Mouse (Mus musculus): Measurements from ENCODE around the gene Rap1gap.
A peak's percentile ranks its signal among the peaks of the same experiment; 100 is the strongest.

The Rap1gap gene

DNA sequence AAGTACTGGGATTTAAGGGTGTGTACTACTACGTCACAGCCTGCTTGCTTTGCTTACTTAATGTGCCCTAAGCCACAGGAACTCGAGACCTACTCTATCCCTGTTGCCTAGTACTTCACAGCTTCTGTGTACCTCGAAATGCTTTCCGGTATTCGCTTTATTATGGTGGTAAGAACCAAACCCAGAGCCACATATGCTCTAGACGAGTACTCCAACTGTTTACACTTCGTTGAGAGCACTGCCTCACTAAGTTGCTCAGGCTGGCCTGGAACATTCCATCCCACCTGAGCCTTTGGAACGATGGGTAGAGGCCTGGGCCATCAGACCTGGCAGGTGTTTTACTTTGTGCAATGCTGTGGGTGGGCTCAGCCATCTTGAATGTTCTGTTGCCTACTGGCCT, 30.8 kb downstream of the Rap1gap start:
- no peak for DNase-seq

GRCm38 (mm10) chr4:137695900-137696299, 31.4 kb downstream of the Rap1gap start:
- peak; percentile 37 for DNase-seq

GRCm38 (mm10) chr4:137697156-137697885, 32.8 kb downstream of the Rap1gap start:
- DNase-seq, result peak; percentile 32

DNA sequence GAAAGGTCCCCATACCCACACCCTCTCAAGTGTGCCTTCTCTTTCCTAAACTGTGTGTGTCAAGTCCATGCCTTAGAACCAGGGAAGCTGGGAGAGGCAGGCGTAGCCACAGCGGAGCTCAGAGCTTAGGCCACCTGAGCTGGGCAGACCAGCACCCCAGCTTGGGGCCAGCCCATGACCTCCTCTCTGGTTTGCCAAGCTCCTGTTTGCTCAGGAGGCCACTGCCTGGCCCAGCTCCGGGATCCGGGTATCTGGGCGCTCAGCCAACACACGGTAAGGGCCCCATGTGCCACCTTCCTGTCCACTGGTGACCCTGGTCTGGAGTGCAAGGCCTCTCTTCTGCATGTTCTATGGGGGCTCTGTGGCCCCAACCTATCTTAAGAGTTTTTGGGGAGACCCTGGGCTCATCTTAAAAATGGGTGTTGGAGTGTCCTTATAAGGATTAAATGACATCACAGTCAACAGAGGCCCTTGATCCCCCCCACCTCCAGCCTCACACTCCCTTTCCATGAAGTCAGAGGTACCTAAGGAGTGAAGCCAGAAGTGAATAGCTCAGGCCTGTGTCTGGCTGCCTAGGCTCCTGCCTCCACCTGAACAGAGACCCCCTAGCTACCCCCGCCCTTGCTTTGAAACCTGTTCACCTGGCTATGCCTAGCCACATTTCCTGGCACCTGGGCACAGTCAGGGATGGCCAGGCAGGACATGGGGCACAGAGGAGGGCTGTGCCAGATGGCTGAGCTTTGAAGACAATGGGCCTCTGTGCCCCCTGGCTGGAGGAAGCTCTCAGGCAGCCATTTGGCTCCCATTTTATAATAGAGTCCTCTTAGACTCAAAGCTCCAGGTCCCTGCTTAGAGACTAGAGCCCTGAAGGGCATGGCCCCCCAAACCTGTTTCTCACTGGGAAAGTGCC, 33.8 kb downstream of the Rap1gap start:
- peak; percentile 67 for DNase-seq

- DNase-seq, result no peak
Measured at GRCm38 (mm10) chr4:137699264-137700211, 35.0 kb downstream of the Rap1gap start.

GRCm38 (mm10) chr4:137700960-137701359, 36.4 kb downstream of the Rap1gap start:
- DNase-seq, result no peak

- no peak for DNase-seq
Measured at GRCm38 (mm10) chr4:137703077-137703476, 38.6 kb downstream of the Rap1gap start.

DNA sequence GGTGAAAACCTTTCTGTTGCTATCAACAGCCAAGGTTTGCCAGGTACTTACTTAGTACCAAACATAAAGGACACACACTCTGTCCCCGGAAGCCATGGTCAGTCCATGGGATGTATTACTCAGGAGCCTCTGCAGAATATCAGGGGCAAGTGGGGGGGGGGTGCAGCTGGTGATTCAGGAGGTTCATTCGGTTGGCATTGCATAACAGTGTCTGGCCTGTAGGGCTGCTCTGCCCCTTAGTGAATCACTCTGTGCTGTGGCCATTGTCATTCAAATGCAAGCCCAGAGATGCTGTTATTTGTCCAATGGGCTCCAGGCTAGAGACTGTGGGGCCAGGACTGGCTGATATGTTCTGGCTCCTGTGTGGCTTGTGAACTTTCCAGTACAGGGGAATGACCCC, 40.0 kb downstream of the Rap1gap start:
- DNase-seq, result no peak

DNA sequence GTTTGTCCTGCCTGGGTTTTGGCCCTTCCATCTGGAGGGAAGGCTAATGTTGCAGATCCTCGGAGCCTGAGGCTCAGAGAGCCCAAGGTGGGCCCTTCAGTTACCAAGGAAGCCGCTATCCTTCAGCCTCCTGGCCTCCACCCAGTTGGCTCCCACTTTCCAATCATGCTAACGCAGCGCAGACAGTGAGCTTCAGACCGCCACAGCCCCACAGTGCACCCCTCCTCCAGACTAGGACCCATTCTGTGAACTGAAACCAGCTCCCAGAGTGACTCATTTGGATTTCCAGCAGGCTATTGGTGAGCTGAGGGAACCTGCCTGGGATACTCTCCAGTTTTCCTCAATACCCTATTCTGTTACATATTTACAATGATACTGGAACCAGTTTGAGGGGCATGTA, 40.9 kb downstream of the Rap1gap start:
- DNase-seq, result no peak

DNA sequence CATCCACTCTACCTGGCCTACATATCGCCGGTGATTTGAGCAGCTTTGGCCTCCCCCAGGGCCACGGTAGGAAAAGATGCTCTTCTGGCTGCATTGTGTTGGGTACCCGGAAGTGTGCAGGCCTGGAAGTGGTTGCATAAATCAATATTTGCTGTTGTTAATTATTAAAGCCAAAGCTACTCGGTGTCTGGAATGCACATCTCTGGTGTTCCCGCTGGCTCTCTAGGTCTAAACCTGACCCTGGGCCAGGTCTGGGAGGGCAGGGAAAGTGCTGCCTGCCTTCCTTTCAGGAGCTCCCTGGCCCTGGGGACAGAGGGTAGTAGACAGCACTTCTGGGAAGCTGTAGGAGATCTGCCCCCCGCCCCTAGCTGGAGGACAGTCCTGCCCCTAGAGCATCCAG, 42.0 kb downstream of the Rap1gap start:
- peak; percentile 48 for DNase-seq

DNA sequence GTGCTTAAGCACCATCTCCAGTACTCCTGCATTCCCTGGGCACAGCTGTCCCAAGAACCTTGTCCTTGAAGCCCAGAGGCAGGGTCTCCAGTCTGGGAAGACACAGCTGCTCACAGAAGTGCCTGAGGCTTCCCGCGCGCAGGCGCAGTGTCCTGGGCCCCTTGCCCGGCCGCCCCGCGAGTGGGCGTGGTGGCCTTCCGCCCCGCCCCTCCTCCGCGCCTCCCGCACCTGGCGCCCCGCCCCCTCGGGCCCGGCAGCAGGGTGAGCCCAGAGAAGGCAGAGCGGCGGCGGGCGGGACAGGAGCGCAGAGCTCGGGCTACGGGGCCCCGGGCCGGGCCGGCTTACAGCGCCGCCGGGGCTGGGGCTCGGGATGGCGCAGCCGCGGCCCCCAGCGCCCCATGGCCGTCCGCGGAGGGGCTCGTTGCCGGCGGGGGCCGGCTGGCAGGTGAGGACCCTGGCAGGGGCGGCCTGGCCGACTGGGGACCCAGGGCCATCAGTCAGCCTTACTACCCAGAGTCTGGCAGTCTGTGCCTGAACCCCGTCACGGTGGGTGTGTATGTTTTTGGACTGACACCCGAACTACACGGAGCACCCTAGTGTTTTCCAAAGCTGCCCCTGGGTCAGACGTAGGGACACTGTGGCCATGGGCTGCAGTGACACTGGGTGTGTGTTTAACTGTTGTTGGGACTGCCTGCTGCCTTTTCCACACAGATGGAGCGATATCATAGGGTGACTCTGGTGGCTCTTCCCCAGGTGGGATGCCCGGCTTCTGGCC, 42.9 kb downstream of the Rap1gap start:
- DNase-seq, result peak; percentile 84

- no peak for DNase-seq
Measured at GRCm38 (mm10) chr4:137712963-137713362, 48.4 kb downstream of the Rap1gap start.

- no peak for DNase-seq
Measured at GRCm38 (mm10) chr4:137714020-137714624, 49.6 kb downstream of the Rap1gap start.

DNA sequence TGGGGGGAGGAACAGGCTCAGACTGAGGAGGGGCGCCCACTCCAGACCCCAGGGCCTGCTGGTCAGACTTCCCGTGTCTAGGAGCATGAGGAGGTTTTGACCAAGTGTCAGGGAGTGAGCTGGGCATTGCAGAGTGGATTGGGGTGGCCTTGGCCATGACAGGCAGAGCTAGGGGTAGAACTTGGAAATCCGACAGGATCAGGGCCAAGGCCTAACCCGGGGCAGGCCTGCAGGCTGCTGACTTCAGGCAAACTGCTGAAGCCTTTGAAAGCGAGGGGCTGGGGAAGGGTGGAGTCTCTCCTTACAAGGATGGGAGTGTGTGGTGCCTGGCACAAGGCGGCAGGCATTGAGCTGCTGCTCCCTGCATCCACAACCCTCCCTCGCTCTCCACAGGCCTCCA, 52.5 kb downstream of the Rap1gap start:
- no peak for DNase-seq

GRCm38 (mm10) chr4:137717671-137718070, 53.1 kb downstream of the Rap1gap start:
- no peak for DNase-seq

DNA sequence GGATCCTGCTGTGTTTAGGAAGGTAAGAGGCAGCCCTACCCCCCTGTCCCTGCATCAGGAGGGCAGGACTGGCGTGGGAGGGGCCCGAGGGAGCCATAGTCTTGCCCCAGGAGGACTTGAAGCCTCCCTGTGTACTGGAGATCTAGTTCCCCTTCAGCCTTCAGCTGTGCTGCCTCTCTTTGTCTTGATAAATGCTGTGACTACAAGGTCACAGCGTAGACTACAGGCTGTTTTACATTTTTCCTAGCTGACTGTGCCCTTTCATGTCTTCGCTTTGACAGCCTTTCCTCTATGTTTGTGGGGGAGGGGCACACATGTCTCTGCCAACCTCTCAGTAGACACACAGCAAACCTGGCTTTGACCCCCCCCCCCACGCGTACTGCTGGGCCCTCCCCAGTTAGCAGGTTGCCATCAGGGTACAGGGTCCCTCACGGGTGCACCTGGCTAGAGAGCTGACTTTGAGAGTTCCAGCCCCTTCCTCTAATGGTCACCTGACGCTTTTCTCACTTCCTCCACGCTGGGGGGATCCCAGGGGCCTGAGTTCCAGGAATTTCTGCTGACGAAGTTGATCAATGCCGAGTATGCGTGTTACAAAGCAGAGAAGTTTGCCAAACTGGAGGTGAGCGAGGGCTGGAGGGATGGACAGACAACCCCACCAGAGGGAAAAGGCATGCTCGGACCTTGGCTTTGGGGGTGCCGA, 55.0 kb downstream of the Rap1gap start:
- no peak for DNase-seq

DNA sequence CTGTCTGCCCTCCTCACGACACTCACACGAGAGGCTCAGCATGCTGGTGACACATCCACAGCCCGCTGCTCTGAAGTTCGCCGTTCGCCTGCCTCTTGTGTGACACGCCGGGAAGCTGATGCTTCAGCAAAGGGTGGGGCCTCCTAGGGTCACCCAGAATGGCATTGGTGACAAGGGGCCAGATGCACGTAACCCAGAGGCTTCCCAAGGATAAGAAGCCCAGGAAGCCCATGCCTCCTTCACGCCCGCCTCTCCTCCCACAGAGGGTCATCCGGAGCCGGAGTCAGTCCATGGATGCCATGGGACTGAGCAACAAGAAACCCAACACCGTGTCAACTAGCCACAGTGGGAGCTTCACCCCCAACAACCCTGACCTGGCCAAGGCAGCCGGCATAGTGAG, 57.0 kb downstream of the Rap1gap start:
- DNase-seq, result no peak

- DNase-seq, result no peak
Measured at GRCm38 (mm10) chr4:137722230-137722629, 57.7 kb downstream of the Rap1gap start.

DNA sequence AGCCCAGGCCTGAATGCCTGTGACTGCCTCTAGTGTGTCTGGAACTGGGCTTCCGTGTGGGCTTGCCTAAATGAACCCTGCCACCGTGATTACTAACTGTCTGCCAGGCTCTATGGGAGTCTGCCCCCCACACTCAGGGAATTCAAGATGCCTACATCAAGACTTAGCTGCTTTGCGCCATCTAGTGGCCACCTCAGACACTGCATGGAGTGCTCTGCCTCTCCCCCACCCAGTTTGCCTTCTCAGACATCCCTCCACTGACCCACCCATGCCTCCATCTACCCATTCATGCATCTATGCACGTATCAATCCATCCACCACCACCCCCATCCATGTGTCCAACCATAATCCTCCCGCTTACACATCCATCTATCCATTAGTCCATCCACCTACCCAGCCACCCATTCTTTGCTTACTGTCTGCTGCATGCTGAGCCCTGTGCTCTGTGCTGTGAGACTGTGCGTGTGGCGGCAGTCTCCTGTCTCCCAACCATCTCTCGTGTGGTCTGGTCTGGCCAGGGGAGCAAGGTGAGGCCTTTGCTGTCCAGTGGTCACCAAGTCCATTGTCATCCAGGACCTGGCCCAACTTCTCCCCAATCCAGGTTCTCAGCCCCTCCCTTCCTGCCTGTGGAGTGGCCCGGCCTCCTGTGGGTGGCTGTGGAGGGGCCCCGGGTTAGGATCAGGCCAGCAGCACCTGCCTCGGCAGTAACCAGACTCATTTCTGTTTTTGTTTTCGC, 58.3 kb downstream of the Rap1gap start:
- peak; percentile 79 for DNase-seq

DNA sequence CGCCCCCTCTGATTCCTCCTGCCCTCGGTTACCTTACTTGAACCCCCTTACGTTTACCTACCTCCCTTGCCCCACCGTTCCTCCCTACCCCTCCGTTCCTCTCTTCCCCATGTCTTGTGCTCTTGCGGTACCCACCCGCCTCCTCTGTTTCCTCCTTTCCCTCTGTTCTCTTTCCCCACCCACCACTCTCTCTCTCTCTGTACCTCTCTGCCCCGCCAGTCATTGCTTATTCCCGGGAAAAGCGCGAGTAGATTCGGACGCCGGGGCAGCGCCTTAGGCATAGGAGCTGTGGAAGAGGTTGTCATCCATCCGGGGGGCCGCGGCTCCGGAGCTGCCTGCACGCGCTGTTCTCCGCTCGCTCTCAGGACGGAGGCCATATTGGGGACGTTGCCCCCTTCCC, 59.0 kb downstream of the Rap1gap start:
- no peak for DNase-seq

Measured in lung, postnatal 10 days (tissue).